Mouse (Mus musculus) c-Kit-positive CD71-positive TER-119-positive erythroid progenitor cells, embryonic 14.5 days (primary cell): ENCODE data around the gene Htr6.

Source experiments
- DNase-seq: peaks from one replicate; pipeline ENCODE4 v3.0.0-alpha.2; 2013; ENCODE audit warnings: low spot score

Htr6 gene

DNA sequence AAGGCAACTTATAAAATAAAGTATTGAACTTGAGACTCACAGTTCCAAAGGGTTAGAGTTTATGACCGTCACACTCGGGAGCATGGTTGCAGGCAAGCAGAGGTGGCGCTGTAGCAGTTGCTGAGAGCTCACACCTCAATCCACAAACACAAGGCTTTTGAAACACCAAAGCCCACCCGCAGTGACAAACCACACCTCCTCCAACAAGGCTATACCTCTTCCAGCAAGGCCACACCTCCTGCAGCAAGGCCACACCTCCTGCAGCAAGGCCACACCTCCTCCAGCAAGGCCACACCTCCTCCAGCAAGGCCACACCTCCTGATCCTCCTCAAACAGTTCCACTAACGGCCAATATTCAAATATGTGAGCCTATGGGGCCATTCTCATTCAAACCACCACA lies 30.8 kb downstream of the Htr6 start:
- DNase-seq = no peak

DNA sequence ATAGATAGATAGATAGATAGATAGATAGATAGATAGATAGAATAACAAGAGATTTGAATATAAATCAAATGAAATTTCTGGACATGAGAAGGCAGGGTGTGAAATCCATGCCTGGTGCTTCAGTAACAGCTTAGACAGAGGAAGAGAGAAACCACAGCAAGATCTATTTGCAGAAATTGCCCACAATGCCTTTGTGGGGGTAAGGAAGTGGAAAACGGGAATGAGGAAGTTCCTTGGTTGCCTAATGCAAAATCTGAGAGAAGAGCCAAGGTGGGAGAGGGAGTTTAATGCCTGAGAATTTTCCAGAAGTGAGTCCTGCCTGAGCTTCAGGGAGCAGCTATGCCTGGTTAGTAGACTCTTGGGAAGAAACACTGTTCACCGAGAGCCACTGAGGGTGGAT lies 31.8 kb downstream of the Htr6 start:
- DNase-seq = no peak

DNA sequence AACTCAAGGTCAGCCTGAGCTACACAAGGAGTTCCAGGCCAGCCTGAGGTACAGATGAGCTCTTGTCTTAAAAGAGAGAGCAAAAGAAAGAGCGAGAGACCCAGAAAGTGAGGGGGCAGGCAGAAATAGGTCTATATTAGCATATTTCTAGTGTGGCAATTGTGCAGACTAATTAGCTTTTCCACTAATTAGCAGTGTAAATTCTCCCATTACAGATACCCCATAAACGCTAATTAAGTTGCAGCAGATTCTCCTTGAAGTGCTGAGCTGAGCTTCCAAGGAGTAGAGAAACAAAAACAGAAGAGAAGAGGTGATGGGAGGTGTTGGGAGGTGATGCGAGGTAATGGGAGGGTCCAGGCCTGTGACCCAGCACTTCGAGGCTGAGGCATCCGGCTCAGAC lies 32.8 kb downstream of the Htr6 start:
- no peak for DNase-seq

DNA sequence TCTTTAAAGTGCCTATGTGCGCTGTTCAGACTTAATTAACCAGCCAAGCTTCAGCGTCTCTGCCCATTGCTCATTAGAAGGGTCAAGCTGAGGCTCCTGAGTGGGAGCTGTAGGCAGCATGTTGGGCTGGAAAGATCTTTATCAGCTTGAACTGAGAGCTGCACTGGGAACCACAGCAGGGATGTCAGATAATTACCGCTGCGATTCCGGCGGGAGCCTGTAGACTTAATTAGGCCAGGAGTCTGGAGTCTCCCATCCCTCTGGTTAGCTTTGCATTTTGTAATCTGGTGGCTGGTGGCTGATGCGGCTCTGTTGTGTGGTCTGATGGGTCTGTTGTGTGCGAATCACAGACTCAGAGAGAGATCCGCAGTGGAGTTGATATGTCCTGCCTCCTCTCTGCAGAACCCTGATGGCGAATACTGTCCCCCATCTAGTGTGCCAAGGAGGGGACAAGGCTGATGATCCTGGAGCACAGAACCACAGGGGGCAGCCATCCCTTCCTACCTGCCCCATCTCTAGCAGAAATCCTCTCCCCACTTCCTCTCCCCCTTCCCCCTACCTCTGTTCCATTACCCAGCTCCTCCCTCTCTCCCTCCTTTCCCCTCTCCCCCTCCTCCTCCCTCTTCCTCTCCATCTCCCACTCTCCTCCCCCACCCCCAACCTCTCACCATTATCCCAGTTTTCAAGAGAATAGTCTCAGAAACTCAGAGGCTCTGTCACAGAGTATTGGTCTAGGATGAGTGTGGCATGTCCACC lies 35.1 kb downstream of the Htr6 start:
- no peak for DNase-seq

DNA sequence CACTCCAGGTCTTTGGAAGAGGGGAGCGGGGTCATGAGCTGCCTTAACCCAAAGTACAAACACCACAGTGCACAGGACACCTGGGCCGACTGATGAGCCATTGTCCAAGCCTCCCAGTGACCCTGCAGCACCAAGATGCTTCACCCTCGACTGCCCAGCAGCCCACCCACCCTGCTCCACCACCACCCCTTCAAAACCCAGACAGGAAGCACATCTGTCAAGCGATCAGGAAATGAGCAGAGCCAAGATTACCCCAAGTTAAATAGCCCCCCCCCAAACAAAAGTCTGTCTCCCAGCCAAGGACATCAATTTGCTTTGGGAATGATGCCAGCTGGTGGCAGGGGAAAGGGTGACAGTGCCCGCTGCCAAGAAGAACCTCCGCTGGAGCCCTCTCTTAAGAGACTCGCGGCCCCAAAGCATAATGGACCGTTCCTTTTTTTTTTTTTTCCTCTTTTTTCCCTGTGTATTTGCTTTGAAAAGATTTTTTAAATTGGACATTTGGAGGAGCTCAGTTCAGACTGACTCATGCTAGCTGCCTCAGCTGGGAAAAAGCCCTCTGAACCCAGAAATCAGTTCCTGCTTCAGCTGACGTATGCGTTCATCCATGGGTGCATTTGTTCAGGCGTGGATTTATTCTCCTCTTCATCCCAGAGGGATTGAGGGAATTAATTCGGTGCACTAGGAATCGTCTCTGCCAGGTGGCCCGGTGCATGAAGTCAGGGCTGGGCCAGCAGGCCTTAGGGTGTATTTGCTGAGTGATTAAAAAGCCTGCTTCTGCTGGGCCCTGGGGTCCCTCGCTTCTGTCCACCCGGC lies 37.4 kb downstream of the Htr6 start:
- DNase-seq = no peak

DNA sequence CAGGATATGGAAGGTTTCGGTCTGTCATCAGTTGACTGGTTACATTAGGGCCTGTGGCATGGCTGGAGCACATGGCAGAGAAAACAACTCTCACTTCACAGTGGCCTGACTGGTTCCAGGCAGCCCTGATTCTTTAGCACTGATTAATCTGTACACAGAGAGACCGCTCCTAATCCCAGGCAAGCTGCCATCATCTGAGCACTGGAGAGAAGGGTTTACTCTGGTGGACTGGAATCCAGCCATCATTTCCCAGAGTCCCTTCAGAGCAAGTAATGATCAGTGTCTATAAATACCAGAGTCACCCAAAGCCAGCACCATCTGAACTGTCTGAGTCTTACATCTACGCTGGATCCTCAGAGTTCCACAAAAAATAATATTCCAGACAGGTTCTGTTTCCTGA lies 39.6 kb downstream of the Htr6 start:
- no peak for DNase-seq

DNA sequence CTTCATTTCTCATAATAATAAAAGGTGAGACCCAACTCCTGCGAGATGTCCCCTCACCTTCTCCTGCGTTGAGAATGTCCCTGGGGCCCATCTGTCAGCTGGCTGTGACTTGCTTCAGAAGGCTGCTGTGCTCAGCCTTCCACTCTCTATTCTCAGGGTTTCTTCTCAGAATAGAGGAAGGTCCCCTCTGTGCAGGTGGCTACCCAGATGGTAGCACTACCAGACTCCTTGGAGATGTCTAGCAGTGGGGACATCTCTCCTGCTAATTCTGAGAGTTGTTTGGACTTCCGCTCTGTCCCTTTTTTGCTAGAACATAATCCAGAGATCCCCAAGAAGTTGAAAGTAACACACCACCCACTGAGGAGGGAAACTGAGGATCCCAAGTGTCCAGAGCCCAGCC lies 40.4 kb downstream of the Htr6 start:
- no peak for DNase-seq

DNA sequence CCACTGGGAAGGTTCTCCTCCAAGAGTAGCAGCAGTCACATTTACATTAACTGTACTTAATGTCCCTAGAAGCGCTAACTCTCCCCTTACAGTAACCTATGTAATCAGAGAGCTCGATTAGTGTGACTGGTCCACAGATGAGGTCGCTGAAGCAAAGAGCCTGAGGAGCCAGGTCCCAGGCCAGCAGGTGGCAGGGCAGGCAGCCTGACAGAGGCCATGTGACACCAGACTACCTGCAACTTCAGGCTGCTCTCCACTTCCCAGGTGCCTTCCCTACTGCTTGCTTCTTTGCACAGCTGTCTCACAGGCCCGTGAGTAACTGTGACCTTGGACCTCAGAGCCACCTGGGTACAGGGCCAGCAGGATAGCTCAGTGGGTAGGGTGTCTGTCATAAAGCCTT lies 40.8 kb downstream of the Htr6 start:
- DNase-seq = no peak

DNA sequence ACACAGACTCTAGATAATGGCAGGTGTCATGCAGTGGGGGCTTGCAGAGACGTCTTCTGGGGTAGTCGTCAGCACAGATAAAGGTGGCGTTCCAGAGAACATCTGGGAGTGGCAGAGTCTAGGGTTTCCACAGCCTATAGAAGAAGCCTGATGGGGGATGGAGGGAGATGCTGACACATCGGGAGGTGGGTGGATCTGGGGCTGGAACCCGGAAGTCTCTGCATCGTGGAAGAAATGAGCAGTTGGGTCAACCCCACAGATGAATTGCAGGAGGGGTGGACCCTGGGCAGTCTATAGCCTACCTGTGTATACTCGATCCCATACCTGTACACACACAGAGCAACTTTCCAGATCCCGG lies 41.4 kb downstream of the Htr6 start:
- no peak for DNase-seq

DNA sequence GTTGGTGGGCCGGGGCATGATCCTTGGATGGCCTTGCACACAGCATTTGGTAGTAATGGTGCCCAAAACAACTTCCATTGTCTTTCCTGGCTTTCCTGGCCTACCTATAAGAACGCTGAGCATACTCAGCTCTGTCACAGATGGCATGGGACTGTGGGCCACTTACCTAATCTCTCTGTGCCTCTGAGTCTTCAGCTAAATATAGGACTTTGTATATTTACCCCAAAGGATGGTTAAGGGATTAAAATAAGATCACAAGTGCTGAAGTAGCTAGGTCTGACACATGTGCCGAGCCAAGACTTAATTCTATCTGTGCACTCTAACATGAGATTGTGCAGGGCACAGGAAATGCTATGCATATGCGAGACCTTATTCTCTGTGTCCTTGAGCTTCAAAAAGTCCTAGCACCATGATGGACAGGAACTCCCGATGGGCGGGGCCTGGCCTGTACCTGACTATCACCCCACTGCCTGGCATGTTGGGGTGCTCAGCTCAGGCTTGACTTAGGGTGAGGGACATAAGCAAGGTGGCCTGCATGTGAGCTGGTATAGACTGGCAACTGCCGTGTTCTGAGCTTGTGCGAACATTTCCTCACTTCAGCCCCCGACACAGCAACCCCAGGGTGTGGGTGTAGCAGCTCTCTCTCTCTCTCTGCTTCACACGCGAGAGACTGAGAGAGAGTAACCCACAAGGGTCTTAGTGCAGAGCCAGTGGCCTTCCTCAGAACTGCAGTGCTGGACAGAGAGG lies 41.9 kb downstream of the Htr6 start:
- DNase-seq = no peak

DNA sequence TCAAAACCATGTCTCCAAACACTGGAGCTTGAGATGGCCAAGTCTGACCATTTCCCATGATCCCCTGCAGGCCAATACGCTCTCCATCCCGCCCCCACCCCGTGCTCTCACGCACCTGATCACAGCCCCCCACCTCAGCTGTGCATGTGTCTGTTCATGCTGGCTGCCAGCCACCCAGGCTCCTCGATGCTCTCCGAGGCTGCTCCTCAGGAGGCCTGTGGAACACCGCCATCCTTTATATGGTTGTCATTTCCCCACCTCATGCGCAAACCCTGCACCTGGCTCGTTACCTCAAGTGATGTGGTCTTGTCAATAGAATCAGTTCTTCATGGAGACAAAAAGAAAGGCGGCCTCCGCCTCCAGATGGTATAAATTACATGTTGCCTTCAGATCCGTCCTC lies 42.8 kb downstream of the Htr6 start:
- no peak for DNase-seq

DNA sequence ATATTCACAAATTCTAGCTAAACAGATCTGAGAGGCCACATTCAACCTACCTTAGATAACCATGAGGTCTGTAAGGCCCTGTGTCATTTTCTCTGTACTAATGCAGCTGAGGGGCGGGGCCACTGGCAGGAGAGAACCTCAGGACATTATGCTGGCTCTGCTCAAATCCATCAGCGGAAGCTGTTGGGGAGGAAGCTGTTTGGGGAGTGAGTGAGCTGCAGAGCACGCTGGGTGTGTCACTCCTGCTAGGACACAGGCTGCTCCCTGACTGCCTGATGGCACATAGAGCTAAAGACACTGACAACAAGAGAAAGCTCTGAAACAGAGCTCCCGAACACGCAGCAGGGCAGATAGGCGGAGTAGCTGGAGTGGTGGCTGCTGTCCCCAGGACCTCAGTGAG lies 44.7 kb downstream of the Htr6 start:
- no peak for DNase-seq

DNA sequence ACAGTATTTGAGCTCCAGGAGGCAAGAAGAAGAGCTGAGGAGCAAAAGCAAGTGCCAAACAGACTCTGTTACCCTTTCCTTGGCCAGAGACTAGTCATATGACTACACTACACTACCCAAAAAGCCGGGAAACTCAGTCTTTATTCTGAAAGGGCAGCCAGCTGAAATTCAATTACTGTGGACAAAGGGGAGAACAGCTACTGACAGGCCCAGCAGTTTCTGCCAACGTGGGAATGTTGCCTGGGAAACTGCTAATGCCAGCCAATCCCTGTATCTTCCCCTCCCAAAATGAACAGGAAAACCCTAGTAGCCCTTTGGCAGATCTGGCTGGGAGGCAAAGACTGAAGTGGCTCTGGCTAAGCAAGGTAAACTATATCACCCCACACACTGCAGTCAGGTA lies 51.0 kb downstream of the Htr6 start:
- DNase-seq = no peak

DNA sequence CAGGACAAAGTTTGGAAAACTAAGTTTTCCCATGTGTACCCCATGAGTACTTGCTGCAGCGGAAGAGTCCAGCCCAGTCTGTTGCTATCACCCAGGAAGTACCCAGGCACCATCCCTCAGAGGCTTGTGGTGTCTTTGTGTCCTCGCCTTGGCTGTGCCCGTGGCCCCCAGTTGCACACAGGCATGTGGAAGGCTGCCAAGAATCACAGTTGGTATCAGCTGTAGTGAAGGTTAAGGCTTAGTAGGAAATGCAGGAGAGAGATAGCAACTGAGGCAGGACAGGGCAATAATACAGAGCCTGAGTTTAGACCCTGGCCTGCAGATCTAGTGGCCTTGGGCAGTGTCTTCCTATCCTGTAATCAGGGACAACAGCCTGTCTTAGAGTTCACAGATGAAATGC lies 55.0 kb downstream of the Htr6 start:
- no peak for DNase-seq

DNA sequence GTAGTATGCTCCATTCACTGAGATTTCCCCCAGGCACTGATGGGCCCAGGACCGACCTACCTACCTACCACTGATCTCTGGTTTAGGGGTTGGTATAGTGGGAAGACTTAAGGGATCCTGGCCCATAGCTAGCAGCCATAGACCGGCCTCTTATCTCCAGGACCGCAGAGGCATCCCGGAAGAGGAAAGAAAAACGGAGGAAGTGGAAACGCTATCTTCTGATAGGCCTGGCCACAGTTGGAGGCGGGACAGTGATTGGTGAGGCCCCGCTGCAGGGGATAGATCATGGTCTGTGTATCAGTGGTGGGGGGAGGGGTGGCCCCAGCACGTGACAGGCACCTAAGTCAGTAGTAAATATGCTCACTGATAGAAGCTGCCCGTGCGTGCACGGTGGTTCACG lies 56.0 kb downstream of the Htr6 start:
- peak; percentile 44 for DNase-seq

DNA sequence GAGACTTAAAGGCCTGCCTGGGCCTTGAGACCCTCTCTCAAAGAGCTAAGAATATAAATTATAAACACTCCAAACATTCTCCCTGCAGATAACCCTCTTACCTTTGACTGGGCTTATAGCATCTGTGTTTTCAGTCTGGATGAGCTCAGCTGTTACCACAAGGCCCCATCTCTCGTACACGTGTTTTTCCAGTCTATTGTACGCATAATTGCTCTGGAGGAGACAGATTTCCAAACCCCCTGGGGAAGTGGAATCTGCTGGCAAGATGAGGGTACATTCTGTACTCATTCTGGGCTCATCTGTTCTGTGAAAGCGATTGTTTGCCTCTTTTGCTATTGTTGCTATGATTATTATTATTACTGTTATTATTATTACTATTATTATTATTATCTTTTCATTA lies 56.4 kb downstream of the Htr6 start:
- DNase-seq = no peak

DNA sequence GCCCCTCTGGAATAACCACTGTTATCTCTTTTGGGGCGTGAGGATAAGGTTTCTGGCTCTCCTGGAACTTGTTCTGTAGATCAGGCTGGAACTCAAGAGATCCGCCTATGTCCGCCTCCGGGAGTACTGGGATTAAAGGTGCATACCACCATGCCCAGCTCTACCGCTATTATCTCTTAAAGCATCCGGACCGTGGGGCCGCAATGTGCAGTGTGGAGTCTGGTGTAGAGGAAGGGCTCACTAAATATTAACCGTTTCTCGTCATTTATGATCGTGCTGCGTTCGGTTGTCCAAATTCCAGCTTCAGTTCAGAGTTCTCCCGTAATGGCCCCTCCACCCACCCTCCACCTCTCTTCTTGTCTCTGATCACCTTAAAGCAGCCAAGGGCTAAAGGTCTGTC lies 57.0 kb downstream of the Htr6 start:
- DNase-seq = no peak

DNA sequence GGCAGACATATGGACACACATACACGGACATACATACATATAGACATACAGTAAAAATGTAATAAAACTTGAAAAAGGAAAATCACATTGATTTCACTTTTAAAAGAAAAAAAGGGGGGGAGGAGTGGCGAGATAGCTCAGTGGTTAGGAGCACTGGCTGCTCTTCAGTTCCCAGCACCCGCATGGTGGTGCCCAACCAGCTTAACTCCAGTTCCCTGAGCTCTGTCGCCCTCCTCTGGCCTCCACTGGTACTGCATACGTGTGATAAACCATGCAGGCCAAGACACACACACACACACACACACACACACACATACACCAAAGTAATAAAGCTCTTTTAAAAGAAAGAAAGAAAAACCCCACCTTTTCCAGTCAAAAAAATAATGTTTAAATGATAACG lies 60.6 kb downstream of the Htr6 start:
- no peak for DNase-seq

DNA sequence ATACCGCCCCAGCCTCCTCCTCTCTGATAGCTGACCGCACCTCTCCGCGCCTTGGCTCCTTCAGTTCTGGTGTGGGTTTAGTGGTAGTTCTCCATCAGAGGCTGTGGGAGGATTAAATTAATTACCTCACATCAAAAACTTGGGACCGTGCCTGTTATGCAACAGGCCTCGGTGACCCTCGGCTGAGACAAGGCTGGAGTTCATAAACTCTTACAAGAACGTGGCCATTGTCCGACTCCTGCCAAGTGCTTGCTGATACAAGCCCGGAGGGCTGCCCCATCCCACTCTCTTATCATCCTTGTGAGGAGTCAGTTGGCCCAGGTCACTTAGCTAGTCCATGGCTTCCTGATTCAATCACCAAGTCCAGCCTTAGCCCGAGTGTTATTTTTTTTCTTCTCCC lies 62.1 kb downstream of the Htr6 start:
- no peak for DNase-seq

DNA sequence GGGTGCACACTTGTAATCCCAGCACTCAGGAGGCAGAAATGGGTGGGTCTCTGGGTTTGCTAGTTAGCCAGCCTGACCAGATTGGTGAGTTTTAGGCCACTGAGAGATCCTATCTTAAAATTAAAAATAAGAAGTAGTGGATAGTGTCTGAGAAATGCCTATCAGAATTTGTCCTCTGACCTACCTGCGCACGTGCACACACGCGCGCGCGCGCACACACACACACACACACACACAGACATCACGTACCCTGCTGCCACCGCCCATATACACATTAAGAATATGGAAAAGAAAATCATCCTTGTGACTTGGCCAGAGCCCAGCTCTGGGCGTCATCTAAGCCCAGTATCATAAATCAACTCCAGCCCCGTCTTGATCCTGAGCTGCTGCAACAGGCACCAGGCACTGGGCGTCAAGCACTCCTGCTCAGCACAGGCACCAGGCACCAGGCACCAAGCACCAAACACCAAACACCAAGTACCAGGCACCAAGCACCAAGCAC lies 64.1 kb downstream of the Htr6 start:
- DNase-seq = no peak
